Mouse (Mus musculus): Measurements from ENCODE around the gene Ubxn10. TPM values are rescaled to one million over a fixed set of nuclear protein-coding genes. Genes with fewer than 3 reads are reported as not detected.

Ubxn10 gene
- not detected for polyA plus RNA-seq (2014; fragmentation: Illumina TruSeq; extraction: RNeasy Lipid Tissue Mini Kit (QIAGEN cat#74804); ENCODE audit: low replicate concordance)

GRCm38 (mm10) chr4:138737031-138737430 lies at the start of gene Ubxn10:
Ubxn10 (minus strand) TSS chr4:138737167.

GRCm38 (mm10) chr4:138775435-138775834 lies 38.5 kb upstream of the Ubxn10 start, which contains the start of gene Pla2g2d:
Pla2g2d (plus strand) TSS chr4:138775735.

GRCm38 (mm10) chr4:138757416-138757815 lies 20.4 kb upstream of the Ubxn10 start, which contains the start of gene Pla2g2f:
Pla2g2f (minus strand) TSS chr4:138757626.

GRCm38 (mm10) chr4:138724354-138725126 lies 12.4 kb downstream of the Ubxn10 start, which contains the start of gene Pla2g2c:
Pla2g2c (plus strand) TSS chr4:138724792.

Other genes starting within 250 kb of the Ubxn10 start
- not detected for gene Vwa5b1, start 101.3 kb downstream of the Ubxn10 start, polyA plus RNA-seq (2014; fragmentation: Illumina TruSeq; extraction: RNeasy Lipid Tissue Mini Kit (QIAGEN cat#74804); ENCODE audit: low replicate concordance)
- gene Pla2g2c, start 12.4 kb downstream of the Ubxn10 start, polyA plus RNA-seq (2014; fragmentation: Illumina TruSeq; extraction: RNeasy Lipid Tissue Mini Kit (QIAGEN cat#74804); ENCODE audit: low replicate concordance): not detected
- 0.33 TPM for gene Pla2g2f, start 20.5 kb upstream of the Ubxn10 start, polyA plus RNA-seq (2014; fragmentation: Illumina TruSeq; extraction: RNeasy Lipid Tissue Mini Kit (QIAGEN cat#74804); ENCODE audit: low replicate concordance)
- 8.3 TPM for gene Pla2g2d, start 38.6 kb upstream of the Ubxn10 start, polyA plus RNA-seq (2014; fragmentation: Illumina TruSeq; extraction: RNeasy Lipid Tissue Mini Kit (QIAGEN cat#74804); ENCODE audit: low replicate concordance)
- gene Pla2g5, start 126.3 kb upstream of the Ubxn10 start, polyA plus RNA-seq (2014; fragmentation: Illumina TruSeq; extraction: RNeasy Lipid Tissue Mini Kit (QIAGEN cat#74804); ENCODE audit: low replicate concordance): 0.48 TPM
- not detected for gene Gm13030, start 136.8 kb upstream of the Ubxn10 start, polyA plus RNA-seq (2014; fragmentation: Illumina TruSeq; extraction: RNeasy Lipid Tissue Mini Kit (QIAGEN cat#74804); ENCODE audit: low replicate concordance)
- gene Pla2g2e, start 140.8 kb upstream of the Ubxn10 start, polyA plus RNA-seq (2014; fragmentation: Illumina TruSeq; extraction: RNeasy Lipid Tissue Mini Kit (QIAGEN cat#74804); ENCODE audit: low replicate concordance): not detected
- 2.1 TPM for gene Otud3, start 176.8 kb upstream of the Ubxn10 start, polyA plus RNA-seq (2014; fragmentation: Illumina TruSeq; extraction: RNeasy Lipid Tissue Mini Kit (QIAGEN cat#74804); ENCODE audit: low replicate concordance)
- 5.7 TPM for gene Rnf186, start 229.9 kb upstream of the Ubxn10 start, polyA plus RNA-seq (2014; fragmentation: Illumina TruSeq; extraction: RNeasy Lipid Tissue Mini Kit (QIAGEN cat#74804); ENCODE audit: low replicate concordance)
- 3.8 TPM for gene Tmco4, start 235.7 kb upstream of the Ubxn10 start, polyA plus RNA-seq (2014; fragmentation: Illumina TruSeq; extraction: RNeasy Lipid Tissue Mini Kit (QIAGEN cat#74804); ENCODE audit: low replicate concordance)

Measured in small intestine, adult 10 weeks (tissue).